Mouse (Mus musculus): ENCODE data around the gene Zfp217. TPM values are rescaled to one million over a fixed set of nuclear protein-coding genes. Genes with fewer than 3 reads are reported as not detected.
A peak's percentile ranks its signal among the peaks of the same experiment; 100 is the strongest.
"Not testable (repeated sequence)": the region's sequence is repeated elsewhere in the genome, so short reads cannot be mapped to it uniquely, and the experiment has no call there.

Gene Zfp217
- polyA plus RNA-seq, 1 experiment from 2014 or later: 2.7 TPM

DNA sequence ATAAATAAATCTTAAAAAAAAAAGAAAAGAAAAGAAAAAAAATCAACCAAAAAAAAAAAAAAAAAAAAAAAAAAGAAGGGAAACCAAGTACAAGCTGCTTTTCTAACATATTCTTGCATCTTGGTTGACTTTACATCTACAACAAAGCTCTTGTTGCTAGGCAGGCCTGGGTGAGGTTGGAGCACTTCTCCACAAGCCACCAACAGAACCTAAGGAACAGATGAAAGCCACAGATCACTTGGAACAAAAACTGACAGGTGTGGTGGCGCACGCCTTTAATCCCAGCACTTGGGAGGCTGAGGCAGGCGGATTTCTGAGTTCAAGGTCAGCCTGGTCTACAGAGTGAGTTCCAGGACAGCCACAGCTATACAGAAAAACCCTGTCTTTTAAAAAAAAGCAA, 32.9 kb upstream of the Zfp217 start:
- not testable (repeated sequence) for H3K9me3 ChIP-seq (replicated peaks); H3K27me3 ChIP-seq; H3K9ac ChIP-seq; H3K4me3 ChIP-seq; H3K27ac ChIP-seq; H3K4me2 ChIP-seq; H3K36me3 ChIP-seq; ATAC-seq (replicated peaks; ENCODE audit: insufficient number of reproducible peaks, insufficient read depth, low FRiP score, low read depth)
- 91% methylated on average over 3 of the region's 3 CpGs for WGBS
- peaks cover 26% of the 10 kb centered on the region for H3K4me1 ChIP-seq (replicated peaks)

DNA sequence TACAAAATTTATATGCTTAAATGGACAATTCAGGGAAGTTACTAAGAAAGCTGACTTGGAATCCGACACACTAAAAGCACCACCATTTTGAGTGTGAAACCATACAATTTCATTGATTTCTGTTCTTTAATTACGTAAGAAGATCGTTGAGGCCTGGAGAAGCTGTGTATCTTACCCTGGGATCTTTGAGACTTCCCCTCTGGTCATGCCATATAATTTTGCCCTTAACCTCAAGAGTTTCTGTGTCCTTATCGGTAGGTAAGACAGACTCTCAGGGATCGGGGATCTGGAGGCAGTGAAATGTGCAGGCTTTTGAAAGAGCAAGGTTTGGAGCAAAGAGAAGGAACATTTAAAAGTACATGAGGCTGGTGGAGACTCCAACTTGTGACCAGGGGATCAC, 31.4 kb upstream of the Zfp217 start:
- peaks cover 32% of the 10 kb centered on the region for H3K4me1 ChIP-seq (replicated peaks)
- no peak overlapping the region for H3K9ac ChIP-seq
- no peak for ATAC-seq (replicated peaks; ENCODE audit: insufficient number of reproducible peaks, insufficient read depth, low FRiP score, low read depth)
- no peaks in the 10 kb centered on the region for H3K27me3 ChIP-seq
- H3K27ac ChIP-seq: no peak overlapping the region
- H3K36me3 ChIP-seq: no peaks in the 10 kb centered on the region
- 86% methylated on average over 5 of the region's 5 CpGs for whole genome bisulfite sequencing
- no peak overlapping the region for H3K4me2 ChIP-seq
- no peak overlapping the region for H3K4me3 ChIP-seq
- no peaks in the 10 kb centered on the region for H3K9me3 ChIP-seq (replicated peaks)

DNA sequence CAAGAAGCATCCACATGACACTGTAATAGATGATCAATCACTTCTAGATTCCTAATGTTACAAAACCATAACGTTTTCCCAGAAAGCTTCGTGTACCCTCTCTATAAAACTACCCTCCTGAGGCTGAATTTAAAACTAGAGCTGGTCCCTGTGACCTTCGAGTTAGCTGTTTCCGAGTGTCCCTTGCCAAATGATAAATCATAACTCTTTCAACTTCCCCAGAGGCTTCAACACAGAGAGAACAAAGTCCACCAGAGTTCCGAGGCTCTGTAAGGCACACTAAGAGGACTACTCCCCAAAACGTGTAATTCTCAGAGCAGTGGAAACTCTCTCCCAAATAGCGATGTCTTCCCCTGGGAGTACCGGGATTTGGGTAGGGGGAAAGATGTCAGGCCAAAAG, 29.4 kb upstream of the Zfp217 start:
- ATAC-seq (replicated peaks; ENCODE audit: insufficient number of reproducible peaks, insufficient read depth, low FRiP score, low read depth): no peak
- Histone ChIP-seq H3K4me1 (replicated peaks) (peaks cover 42% of the 10 kb centered on the region), H3K9ac (0 out of 2 replicates have a peak overlapping the region, but pooled peaks have one; percentile 17), H3K27me3 (no peaks in the 10 kb centered on the region), H3K36me3 (no peaks in the 10 kb centered on the region), H3K9me3 (replicated peaks) (no peaks in the 10 kb centered on the region), H3K4me2 (peak overlapping the region; percentile 44), H3K4me3 (no peak overlapping the region), H3K27ac (peak overlapping the region; percentile 40)
- 22% methylated on average over 8 of the region's 8 CpGs for WGBS

DNA sequence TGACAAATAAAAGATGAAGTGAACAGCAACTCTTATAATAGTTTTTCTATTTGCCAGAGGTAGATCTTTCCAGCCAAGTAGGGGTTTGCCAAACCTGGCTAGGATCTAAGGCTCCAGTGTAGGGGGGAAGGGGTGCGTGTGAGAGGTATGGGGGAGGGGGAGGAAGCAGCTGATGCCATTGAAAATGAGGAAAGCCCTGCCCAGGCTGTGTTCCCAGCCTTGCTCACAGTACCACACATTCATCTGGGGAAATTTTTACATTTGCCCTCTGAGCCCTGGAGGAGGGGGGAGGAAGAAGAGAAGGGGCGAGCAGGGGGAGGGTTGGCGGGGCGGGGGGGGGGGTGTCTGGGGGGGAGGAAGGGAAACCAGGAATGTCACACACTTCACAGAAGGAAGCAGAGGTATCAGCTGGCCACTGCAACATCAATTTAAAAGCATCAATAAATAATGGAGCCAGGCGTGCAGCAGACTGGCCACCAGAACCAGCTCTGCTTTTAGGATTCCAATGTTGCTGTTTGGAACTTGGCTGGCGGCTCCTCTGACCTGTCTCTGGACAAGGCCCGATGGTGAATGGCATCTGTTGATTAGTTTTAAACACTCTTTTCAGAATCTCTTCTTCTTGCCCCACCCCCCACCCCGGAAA, 28.5 kb upstream of the Zfp217 start:
- H3K36me3 ChIP-seq: no peaks in the 10 kb centered on the region
- H3K4me2 ChIP-seq: no peak overlapping the region
- H3K27me3 ChIP-seq: no peaks in the 10 kb centered on the region
- H3K4me3 ChIP-seq: no peak overlapping the region
- no peak overlapping the region for H3K27ac ChIP-seq
- no peak overlapping the region for H3K9ac ChIP-seq
- H3K9me3 ChIP-seq (replicated peaks): no peaks in the 10 kb centered on the region
- WGBS: 33% methylated on average over 8 of the region's 8 CpGs
- ATAC-seq (replicated peaks; ENCODE audit: insufficient number of reproducible peaks, insufficient read depth, low FRiP score, low read depth): no peak
- peaks cover 42% of the 10 kb centered on the region for H3K4me1 ChIP-seq (replicated peaks)

DNA sequence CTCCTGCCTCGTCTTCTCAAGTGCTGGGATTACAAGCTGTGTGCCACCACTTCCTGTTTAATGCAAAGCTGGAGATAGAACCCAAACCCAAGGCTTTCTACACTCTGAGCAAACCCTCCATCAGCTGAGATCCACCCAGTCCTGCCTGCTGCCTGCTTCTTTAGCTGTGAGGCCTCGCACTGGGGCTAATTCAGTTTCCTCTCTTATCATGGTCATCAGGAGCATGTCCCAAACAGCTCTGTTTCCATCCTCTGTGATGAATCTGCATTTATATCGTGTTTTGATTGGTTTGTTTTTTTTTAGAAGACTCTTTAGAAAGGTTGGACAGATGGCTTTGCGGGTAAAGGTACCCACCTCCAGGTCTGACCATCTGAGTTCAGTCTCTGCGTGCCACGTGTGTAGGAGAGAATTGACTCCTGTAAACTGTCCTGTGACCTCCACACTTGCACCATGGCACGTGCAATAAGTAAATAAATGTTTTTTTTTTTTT, 27.8 kb upstream of the Zfp217 start:
- H3K4me1 ChIP-seq (replicated peaks): peaks cover 42% of the 10 kb centered on the region
- 53% methylated on average over 7 of the region's 7 CpGs for WGBS
- no peaks in the 10 kb centered on the region for H3K36me3 ChIP-seq
- no peak overlapping the region for H3K4me2 ChIP-seq
- no peak overlapping the region for H3K9ac ChIP-seq
- no peak for ATAC-seq (replicated peaks; ENCODE audit: insufficient number of reproducible peaks, insufficient read depth, low FRiP score, low read depth)
- H3K4me3 ChIP-seq: no peak overlapping the region
- peak overlapping the region; percentile 85 for H3K27ac ChIP-seq
- H3K27me3 ChIP-seq: no peaks in the 10 kb centered on the region
- no peaks in the 10 kb centered on the region for H3K9me3 ChIP-seq (replicated peaks)

DNA sequence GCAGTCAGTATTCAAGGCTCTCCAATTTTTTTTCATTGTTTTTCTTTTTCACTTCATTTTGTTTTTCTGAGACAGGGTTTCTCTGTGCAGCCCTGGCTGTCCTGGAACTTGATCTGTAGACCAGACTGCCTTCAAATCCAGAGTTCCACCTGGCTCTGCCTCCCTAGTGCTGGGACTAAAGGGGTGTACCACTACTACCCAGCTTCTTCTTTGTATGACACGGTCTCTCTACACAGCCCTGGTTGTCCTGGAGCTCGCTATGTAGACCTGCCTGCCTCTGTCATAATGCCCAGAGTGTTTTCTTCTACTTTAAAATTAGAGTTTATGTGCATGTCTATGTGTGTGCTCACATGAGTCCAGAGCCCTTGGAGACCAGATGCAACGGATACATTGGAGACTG, 27.3 kb upstream of the Zfp217 start:
- no peaks in the 10 kb centered on the region for H3K36me3 ChIP-seq
- no peaks in the 10 kb centered on the region for H3K27me3 ChIP-seq
- H3K27ac ChIP-seq: peak overlapping the region; percentile 85
- H3K9me3 ChIP-seq (replicated peaks): no peaks in the 10 kb centered on the region
- peaks cover 42% of the 10 kb centered on the region for H3K4me1 ChIP-seq (replicated peaks)
- H3K4me2 ChIP-seq: no peak overlapping the region
- WGBS: 67% methylated on average over 3 of the region's 3 CpGs
- no peak for ATAC-seq (replicated peaks; ENCODE audit: insufficient number of reproducible peaks, insufficient read depth, low FRiP score, low read depth)
- no peak overlapping the region for H3K4me3 ChIP-seq
- H3K9ac ChIP-seq: no peak overlapping the region

DNA sequence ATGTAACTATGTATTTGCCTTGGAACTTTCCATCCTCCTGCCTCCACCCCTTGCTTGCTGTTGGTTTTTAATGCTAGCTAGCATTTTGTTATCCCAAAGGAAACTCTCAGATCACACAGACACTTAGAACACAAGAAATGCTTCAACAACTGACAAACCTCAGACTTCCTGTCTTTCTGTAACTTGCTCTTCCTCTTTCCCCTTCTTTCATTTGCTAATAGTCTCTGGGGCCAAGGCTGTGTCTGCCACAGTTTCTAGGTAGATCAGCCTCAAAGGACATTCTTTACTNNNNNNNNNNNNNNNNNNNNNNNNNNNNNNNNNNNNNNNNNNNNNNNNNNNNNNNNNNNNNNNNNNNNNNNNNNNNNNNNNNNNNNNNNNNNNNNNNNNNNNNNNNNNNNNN, 21.2 kb upstream of the Zfp217 start:
- no peaks in the 10 kb centered on the region for H3K36me3 ChIP-seq
- ATAC-seq (replicated peaks; ENCODE audit: insufficient number of reproducible peaks, insufficient read depth, low FRiP score, low read depth): no peak
- no peaks in the 10 kb centered on the region for H3K27me3 ChIP-seq
- peak overlapping the region; percentile 64 for H3K27ac ChIP-seq
- no peak overlapping the region for H3K4me2 ChIP-seq
- no peak overlapping the region for H3K4me3 ChIP-seq
- H3K9me3 ChIP-seq (replicated peaks): no peaks in the 10 kb centered on the region
- H3K4me1 ChIP-seq (replicated peaks): peaks cover 7% of the 10 kb centered on the region
- H3K9ac ChIP-seq: no peak overlapping the region

DNA sequence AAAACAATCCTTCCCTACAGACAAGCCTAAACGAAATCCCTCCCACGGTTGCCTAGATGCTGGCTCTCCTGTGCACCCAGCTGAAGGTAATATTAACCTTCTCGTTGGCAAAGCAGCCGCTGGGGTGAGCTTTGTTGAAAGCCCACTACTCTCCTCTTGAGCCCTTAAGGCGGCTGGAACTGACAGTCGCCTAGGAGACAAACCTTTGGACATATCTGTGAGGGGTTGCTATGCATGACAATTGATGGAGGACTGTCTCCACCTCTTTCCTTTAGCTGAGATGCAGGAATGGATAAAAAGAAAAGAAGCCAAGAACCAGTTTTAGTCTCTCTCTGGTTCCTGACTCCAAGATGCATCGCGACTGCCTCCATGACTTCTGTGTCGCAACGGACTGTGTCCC, 17.7 kb upstream of the Zfp217 start:
- H3K9ac ChIP-seq: no peak overlapping the region
- no peak for ATAC-seq (replicated peaks; ENCODE audit: insufficient number of reproducible peaks, insufficient read depth, low FRiP score, low read depth)
- no peaks in the 10 kb centered on the region for H3K9me3 ChIP-seq (replicated peaks)
- WGBS: 83% methylated on average over 10 of the region's 10 CpGs
- no peaks in the 10 kb centered on the region for H3K27me3 ChIP-seq
- no peak overlapping the region for H3K4me2 ChIP-seq
- H3K36me3 ChIP-seq: no peaks in the 10 kb centered on the region
- no peaks in the 10 kb centered on the region; the same call in 1 of the 2 replicates for H3K4me1 ChIP-seq (replicated peaks)
- H3K27ac ChIP-seq: no peak overlapping the region
- H3K4me3 ChIP-seq: no peak overlapping the region

DNA sequence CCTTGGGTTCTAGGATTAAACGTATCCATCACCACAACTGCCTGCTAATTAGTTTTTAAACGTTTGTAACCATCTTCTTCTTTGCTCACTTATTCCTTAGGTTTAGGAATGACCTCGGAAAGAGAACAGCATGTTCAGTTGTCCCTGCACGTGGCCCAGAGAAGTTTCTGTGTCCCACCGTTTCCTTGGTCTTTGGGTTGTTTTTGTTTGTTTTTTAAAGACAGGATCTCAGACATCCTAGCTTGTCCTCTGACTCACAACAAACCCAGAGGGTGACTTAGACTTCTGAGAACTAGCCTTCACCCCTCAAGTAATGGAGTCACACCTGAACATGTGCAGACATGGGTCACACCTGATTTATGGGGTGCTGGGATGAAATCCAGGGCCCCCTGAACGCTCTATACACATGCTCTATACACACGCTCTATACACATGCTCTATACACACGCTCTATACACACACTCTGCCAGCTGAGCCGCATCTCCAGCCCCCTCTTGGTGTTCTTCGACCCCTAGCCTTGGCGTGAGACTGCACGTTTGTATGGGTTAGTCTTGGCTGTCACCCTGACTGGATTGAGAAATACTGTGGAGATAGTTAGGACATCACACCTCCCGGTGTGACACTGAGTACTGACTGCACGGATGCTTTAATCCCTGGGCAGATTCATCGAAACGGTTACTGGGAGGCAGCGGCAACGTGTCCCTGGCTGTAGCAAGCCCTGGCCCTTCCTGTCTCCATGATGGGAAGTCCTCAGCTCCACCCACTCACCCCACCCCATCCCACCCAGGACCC, 16.0 kb upstream of the Zfp217 start:
- ATAC-seq (replicated peaks; ENCODE audit: insufficient number of reproducible peaks, insufficient read depth, low FRiP score, low read depth): no peak
- H3K9ac ChIP-seq: no peak overlapping the region
- H3K27me3 ChIP-seq: no peaks in the 10 kb centered on the region
- 76% methylated on average over 18 of the region's 18 CpGs for WGBS
- no peaks in the 10 kb centered on the region for H3K9me3 ChIP-seq (replicated peaks)
- H3K4me3 ChIP-seq: no peak overlapping the region
- peaks cover 8% of the 10 kb centered on the region for H3K4me1 ChIP-seq (replicated peaks)
- H3K36me3 ChIP-seq: no peaks in the 10 kb centered on the region
- H3K4me2 ChIP-seq: no peak overlapping the region
- H3K27ac ChIP-seq: 0 out of 2 replicates have a peak overlapping the region, but pooled peaks have one; percentile 31

DNA sequence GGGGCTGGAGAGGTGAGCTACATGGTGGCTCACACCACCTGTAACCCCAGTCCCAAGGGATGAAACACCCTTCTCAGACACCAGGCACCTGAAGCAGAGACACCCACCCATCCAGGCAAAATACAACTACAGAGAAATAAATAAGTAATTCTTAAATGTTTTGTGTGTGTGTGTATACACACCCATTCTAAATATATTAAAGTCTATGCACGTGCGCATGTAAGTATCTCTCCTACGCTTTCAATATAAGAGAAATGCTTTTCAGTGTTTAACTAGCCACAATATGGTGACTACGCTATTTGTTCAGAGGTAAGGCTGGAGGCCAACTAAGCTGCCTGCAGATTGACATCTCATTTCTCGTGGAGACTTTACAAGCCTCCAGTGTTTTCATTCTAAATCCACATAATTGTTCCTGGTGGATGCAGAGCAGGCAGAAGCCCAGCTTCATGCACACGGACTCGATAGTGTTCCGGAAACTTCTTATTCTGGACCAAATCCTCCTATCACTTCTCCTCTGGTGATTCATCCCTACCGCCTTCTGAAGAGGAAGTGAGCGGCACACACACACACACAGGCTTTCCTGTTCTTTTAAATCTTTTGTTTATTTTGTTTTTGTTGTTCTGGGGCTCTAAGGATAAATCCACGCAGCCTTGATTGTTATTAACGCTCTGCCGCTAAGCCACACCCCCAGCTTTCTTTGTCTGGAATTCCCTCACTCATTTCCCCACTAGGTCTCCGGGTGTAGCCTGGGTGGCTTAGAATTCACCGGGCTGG, 12.1 kb upstream of the Zfp217 start:
- 42% methylated on average over 15 of the region's 15 CpGs for WGBS
- H3K27ac ChIP-seq: peak overlapping the region; percentile 61
- H3K27me3 ChIP-seq: no peaks in the 10 kb centered on the region
- H3K9me3 ChIP-seq (replicated peaks): no peaks in the 10 kb centered on the region
- no peaks in the 10 kb centered on the region for H3K36me3 ChIP-seq
- ATAC-seq (replicated peaks; ENCODE audit: insufficient number of reproducible peaks, insufficient read depth, low FRiP score, low read depth): 0 out of 2 replicates have a peak, but pooled peaks have one; percentile 41
- no peak overlapping the region for H3K9ac ChIP-seq
- no peak overlapping the region for H3K4me3 ChIP-seq
- peak overlapping the region; percentile 21; the same call in 1 of the 2 replicates for H3K4me2 ChIP-seq
- H3K4me1 ChIP-seq (replicated peaks): peaks cover 16% of the 10 kb centered on the region

DNA sequence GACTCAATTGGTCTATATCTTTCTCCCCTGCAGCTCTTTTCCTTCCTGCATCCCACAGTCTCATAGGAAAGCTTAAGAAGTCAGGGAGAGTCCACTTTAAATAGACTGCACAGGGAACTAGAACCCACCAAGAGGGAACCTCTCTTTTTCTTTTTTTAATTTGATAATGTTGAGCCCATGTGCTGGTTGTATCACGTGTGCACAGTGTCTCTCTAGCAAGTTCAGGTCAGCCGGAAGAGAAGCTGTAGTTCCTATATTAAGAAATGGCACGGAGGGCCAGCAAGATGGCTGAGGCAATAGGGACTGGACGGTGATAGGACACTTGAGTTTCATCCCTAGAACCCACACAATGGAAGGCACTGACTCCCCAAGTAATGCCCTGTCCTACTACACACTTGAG, 11.1 kb upstream of the Zfp217 start:
- peaks cover 23% of the 10 kb centered on the region for H3K4me1 ChIP-seq (replicated peaks)

More for the DNA sequence above, 11.1 kb upstream of the Zfp217 start:
- no peaks in the 10 kb centered on the region for H3K27me3 ChIP-seq
- ATAC-seq (replicated peaks; ENCODE audit: insufficient number of reproducible peaks, insufficient read depth, low FRiP score, low read depth): no peak
- H3K27ac ChIP-seq: no peak overlapping the region
- WGBS: 74% methylated on average over 4 of the region's 4 CpGs
- H3K9me3 ChIP-seq (replicated peaks): no peaks in the 10 kb centered on the region
- no peak overlapping the region for H3K4me3 ChIP-seq
- H3K4me2 ChIP-seq: no peak overlapping the region
- no peak overlapping the region for H3K9ac ChIP-seq
- no peaks in the 10 kb centered on the region for H3K36me3 ChIP-seq

Data from heart, embryonic 15.5 days (tissue).